Mouse (Mus musculus) layer of hippocampus, postnatal 14 days (tissue): ENCODE measurements around the gene Ppp1r26. TPM values are rescaled to one million over a fixed set of nuclear protein-coding genes. Genes with fewer than 3 reads are reported as not detected.

Experiments used
- DNase-seq, 2 experiments: peaks; one replicate each; pipeline ENCODE4 v3.0.0; 2021 to 2022; ENCODE audit warnings: low spot score in 2 of 2, mixed read lengths in 1 of 2
- long read RNA-seq, 2 experiments: library from polyadenylated mRNA; stranded (forward); transcript quantifications; one replicate each; pipeline ENCODE4 v2.0.0; 2021
- total RNA-seq, 2 experiments: library from RNA; stranded (reverse); gene quantifications; 2 replicates each; pipeline ENCODE4 v1.2.3; 2021

Ppp1r26 gene
- 10 to 100 TPM; 14.1 to 15.4 TPM for total RNA-seq
- long read RNA-seq, experiment 1, partial matches to known transcripts: 0 of 7 reads
- long read RNA-seq, experiment 1, other reads (novel, unspliced or antisense): 7 of 7 reads
- long read RNA-seq, experiment 2, partial matches to known transcripts: 0 of 7 reads
- long read RNA-seq, experiment 2, other reads (novel, unspliced or antisense): 6 of 7 reads

- DNase-seq: peak in 1 of 2 experiments; percentile 25
Observed at GRCm38 (mm10) chr2:28446515-28447314, at the start of gene Ppp1r26. Gene Ppp1r26 (plus strand): TSS chr2:28446800.

GRCm38 (mm10) chr2:28396928-28397327 is 49.7 kb upstream of the Ppp1r26 start:
- DNase-seq: no peak

- DNase-seq: no peak
Observed at GRCm38 (mm10) chr2:28397417-28398119, 49.0 kb upstream of the Ppp1r26 start.

GRCm38 (mm10) chr2:28401647-28402046 is 45.0 kb upstream of the Ppp1r26 start:
- DNase-seq: no peak

- no peak for DNase-seq
Observed at GRCm38 (mm10) chr2:28402128-28402527, 44.5 kb upstream of the Ppp1r26 start.

GRCm38 (mm10) chr2:28407796-28408195 is 38.8 kb upstream of the Ppp1r26 start:
- no peak for DNase-seq

- no peak for DNase-seq
Observed at GRCm38 (mm10) chr2:28409144-28409543, 37.5 kb upstream of the Ppp1r26 start.

- DNase-seq: no peak
Observed at GRCm38 (mm10) chr2:28409566-28409965, 37.0 kb upstream of the Ppp1r26 start.

- peak; percentile 79 to 90 for DNase-seq
Observed at GRCm38 (mm10) chr2:28412936-28413335, 33.7 kb upstream of the Ppp1r26 start.

- no peak for DNase-seq
Observed at GRCm38 (mm10) chr2:28414116-28414756, 32.4 kb upstream of the Ppp1r26 start.

GRCm38 (mm10) chr2:28414757-28415137 is 31.9 kb upstream of the Ppp1r26 start:
- no peak for DNase-seq

GRCm38 (mm10) chr2:28415387-28416024 is 31.1 kb upstream of the Ppp1r26 start:
- DNase-seq: peak; percentile 65 to 70

- DNase-seq: no peak
Observed at GRCm38 (mm10) chr2:28416511-28416910, 30.1 kb upstream of the Ppp1r26 start.

- DNase-seq: peak; percentile 89 to 92
Observed at GRCm38 (mm10) chr2:28418034-28418433, 28.6 kb upstream of the Ppp1r26 start.

- DNase-seq: peak; percentile 93 to 95
Observed at GRCm38 (mm10) chr2:28419898-28420297, 26.7 kb upstream of the Ppp1r26 start.

GRCm38 (mm10) chr2:28423167-28423566 is 23.4 kb upstream of the Ppp1r26 start:
- no peak for DNase-seq

GRCm38 (mm10) chr2:28427226-28427625 is 19.4 kb upstream of the Ppp1r26 start:
- DNase-seq: no peak

GRCm38 (mm10) chr2:28430846-28431245 is 15.8 kb upstream of the Ppp1r26 start:
- DNase-seq: no peak

GRCm38 (mm10) chr2:28432811-28433210 is 13.8 kb upstream of the Ppp1r26 start:
- no peak for DNase-seq

- DNase-seq: no peak
Observed at GRCm38 (mm10) chr2:28433512-28433911, 13.1 kb upstream of the Ppp1r26 start.

GRCm38 (mm10) chr2:28435401-28435800 is 11.2 kb upstream of the Ppp1r26 start:
- DNase-seq: no peak
